Mouse (Mus musculus) embryonic facial prominence, embryonic 10.5 days (tissue): Measurements from ENCODE around the gene Swi5. TPM values are rescaled to one million over a fixed set of nuclear protein-coding genes. Genes with fewer than 3 reads are reported as not detected.
A peak's percentile ranks its signal among the peaks of the same experiment; 100 is the strongest.

Source experiments
- DNase-seq: peaks from one replicate; pipeline ENCODE4 v3.0.0-alpha.2; 2017; ENCODE audit warnings: low spot score
- H3K27ac ChIP-seq: fragments of 300-500 bp; sonication (generic); replicated peaks from 2 replicates; pipeline ENCODE4 v1.5.1; 2016; ENCODE audit warnings: mild to moderate bottlenecking
- H3K27me3 ChIP-seq: fragments of 300-500 bp; sonication (generic); replicated peaks from 2 replicates; pipeline ENCODE4 v1.6.1; 2016; ENCODE audit warnings: low read depth, mild to moderate bottlenecking; ENCODE audit not compliant: poor library complexity, severe bottlenecking
- H3K36me3 ChIP-seq: fragments of 300-500 bp; sonication (generic); replicated peaks from 2 replicates; pipeline ENCODE4 v1.6.1; 2016; ENCODE audit warnings: mild to moderate bottlenecking, moderate library complexity
- H3K4me1 ChIP-seq: fragments of 300-500 bp; sonication (generic); 2 replicates; pipeline ENCODE4 v1.6.1; 2016
- H3K4me3 ChIP-seq: fragments of 300-500 bp; sonication (generic); 2 replicates; pipeline ENCODE4 v1.5.1; 2016; ENCODE audit warnings: mild to moderate bottlenecking, moderate library complexity
- H3K9me3 ChIP-seq: fragments of 300-500 bp; sonication (generic); 2 replicates; pipeline ENCODE4 v1.6.1; 2016; ENCODE audit warnings: mild to moderate bottlenecking
- WGBS: fragments of 180-500 bp; shearing (Covaris S2); methylation state at CpG from one replicate; pipeline ENCODE4 v1.1.7; 2016; 5-methylcytosine and 5-hydroxymethylcytosine counted together
- polyA plus RNA-seq: library from polyadenylated mRNA; unstranded; fragments of >200 nt; fragmentation: Nextera tagmentation; extraction: Ambion mirVana; gene quantifications from 2 replicates; pipeline ENCODE4 v1.2.1, GENCODE M21; 2016

The Swi5 gene
- polyA plus RNA-seq, 1 experiment from 2014 or later: 535 TPM

GRCm38 (mm10) chr2:32319586-32320580, 32.0 kb upstream of the Swi5 start:
- Histone ChIP-seq H3K27ac (peak overlapping the region; percentile 95), H3K27me3 (peaks cover 33% of the 10 kb centered on the region), H3K4me3 (peak overlapping the region; percentile 63), H3K36me3 (peaks cover 25% of the 10 kb centered on the region), H3K4me1 (peaks cover 84% of the 10 kb centered on the region), H3K9me3 (no peaks in the 10 kb centered on the region)
- DNase-seq: peak; percentile 91
- WGBS: 26% methylated on average over 9 of the region's 9 CpGs

GRCm38 (mm10) chr2:32318709-32319585, 31.1 kb upstream of the Swi5 start:
- Histone ChIP-seq H3K27ac (peak overlapping the region; percentile 95), H3K9me3 (no peaks in the 10 kb centered on the region), H3K27me3 (peaks cover 36% of the 10 kb centered on the region), H3K36me3 (peaks cover 22% of the 10 kb centered on the region), H3K4me1 (peaks cover 87% of the 10 kb centered on the region), H3K4me3 (peak overlapping the region; percentile 63)
- peak; percentile 53 for DNase-seq
- 58% methylated on average over 14 of the region's 14 CpGs for WGBS

- WGBS: 5% methylated on average over 19 of the region's 19 CpGs
- Histone ChIP-seq H3K4me3 (peak overlapping the region; percentile 63), H3K27ac (peak overlapping the region; percentile 95), H3K36me3 (peaks cover 15% of the 10 kb centered on the region), H3K27me3 (peaks cover 43% of the 10 kb centered on the region), H3K4me1 (peaks cover 86% of the 10 kb centered on the region), H3K9me3 (no peaks in the 10 kb centered on the region)
- DNase-seq: peak; percentile 97
Measured at GRCm38 (mm10) chr2:32317791-32318417, 30.0 kb upstream of the Swi5 start.

- Histone ChIP-seq H3K4me1 (peaks cover 86% of the 10 kb centered on the region), H3K4me3 (peak overlapping the region; percentile 63)
Measured at GRCm38 (mm10) chr2:32316887-32317656, 29.2 kb upstream of the Swi5 start.

GRCm38 (mm10) chr2:32315751-32316150, 27.9 kb upstream of the Swi5 start:
- DNase-seq: peak; percentile 65
- Histone ChIP-seq H3K4me3 (peak overlapping the region; percentile 63), H3K36me3 (peaks cover 12% of the 10 kb centered on the region), H3K27me3 (peaks cover 57% of the 10 kb centered on the region), H3K4me1 (peaks cover 87% of the 10 kb centered on the region), H3K27ac (peak overlapping the region; percentile 95), H3K9me3 (no peaks in the 10 kb centered on the region)
- 9% methylated on average over 8 of the region's 8 CpGs for WGBS

More at GRCm38 (mm10) chr2:32316887-32317656, 29.2 kb upstream of the Swi5 start:
- peak overlapping the region; percentile 95 for H3K27ac ChIP-seq
- peaks cover 50% of the 10 kb centered on the region for H3K27me3 ChIP-seq
- 44% methylated on average over 20 of the region's 20 CpGs for WGBS
- peak; percentile 88 for DNase-seq
- no peaks in the 10 kb centered on the region for H3K9me3 ChIP-seq
- H3K36me3 ChIP-seq: peaks cover 15% of the 10 kb centered on the region

- peak overlapping the region; percentile 95 for H3K27ac ChIP-seq
- H3K4me1 ChIP-seq: peaks cover 87% of the 10 kb centered on the region
- peaks cover 22% of the 10 kb centered on the region for H3K36me3 ChIP-seq
- WGBS: 93% methylated on average over 14 of the region's 14 CpGs
- DNase-seq: no peak
- H3K9me3 ChIP-seq: no peaks in the 10 kb centered on the region
- peak overlapping the region; percentile 63; the same call in 1 of the 2 replicates for H3K4me3 ChIP-seq
- H3K27me3 ChIP-seq: peaks cover 59% of the 10 kb centered on the region
Measured at GRCm38 (mm10) chr2:32314831-32315230, 27.0 kb upstream of the Swi5 start.

GRCm38 (mm10) chr2:32312318-32312964, 24.6 kb upstream of the Swi5 start:
- Histone ChIP-seq H3K27ac (peak overlapping the region; percentile 89), H3K27me3 (peaks cover 42% of the 10 kb centered on the region), H3K4me1 (peaks cover 82% of the 10 kb centered on the region), H3K9me3 (no peaks in the 10 kb centered on the region), H3K36me3 (peaks cover 46% of the 10 kb centered on the region), H3K4me3 (peak overlapping the region; percentile 85)
- WGBS: 1% methylated on average over 56 of the region's 56 CpGs
- DNase-seq: peak; percentile 98

- H3K36me3 ChIP-seq: peaks cover 53% of the 10 kb centered on the region
- 10% methylated on average over 42 of the region's 42 CpGs for WGBS
- peak; percentile 47 for DNase-seq
- H3K27me3 ChIP-seq: peaks cover 34% of the 10 kb centered on the region
- peak overlapping the region; percentile 89 for H3K27ac ChIP-seq
- H3K4me3 ChIP-seq: peak overlapping the region; percentile 85
- peaks cover 74% of the 10 kb centered on the region for H3K4me1 ChIP-seq
- no peaks in the 10 kb centered on the region for H3K9me3 ChIP-seq
Measured at GRCm38 (mm10) chr2:32311443-32312317, 23.8 kb upstream of the Swi5 start.

- peaks cover 67% of the 10 kb centered on the region for H3K36me3 ChIP-seq
- H3K9me3 ChIP-seq: no peaks in the 10 kb centered on the region
- peaks cover 63% of the 10 kb centered on the region for H3K4me1 ChIP-seq
- H3K4me3 ChIP-seq: peak overlapping the region; percentile 85; the same call in 1 of the 2 replicates
- DNase-seq: no peak
- no peak overlapping the region for H3K27ac ChIP-seq
- H3K27me3 ChIP-seq: peaks cover 32% of the 10 kb centered on the region
- WGBS: 88% methylated on average over 18 of the region's 18 CpGs
Measured at GRCm38 (mm10) chr2:32310096-32310845, 22.4 kb upstream of the Swi5 start.
